Mouse (Mus musculus) effector memory CD4-positive, alpha-beta T cell, adult 7 months (primary cell): Measurements from ENCODE around the gene Ccser1. TPM values are rescaled to one million over a fixed set of nuclear protein-coding genes. Genes with fewer than 3 reads are reported as not detected.

Experiments
- polyA plus RNA-seq: library from polyadenylated mRNA; unstranded; fragments of 100-300 nt; shearing (Covaris generic); gene quantifications from one replicate; pipeline ENCODE4 v1.2.1, GENCODE M21; 2017

Gene Ccser1
- polyA plus RNA-seq, result 2.6 TPM

GRCm38 (mm10) chr6:61179949-61180755 lies at the start of gene Ccser1:
Ccser1 (plus strand) TSS chr6:61180324.

